Mouse (Mus musculus) limb, embryonic 14.5 days (tissue): ENCODE measurements around the gene Itgb7. TPM values are rescaled to one million over a fixed set of nuclear protein-coding genes. Genes with fewer than 3 reads are reported as not detected.

ENCODE experiments used
- ATAC-seq: fragments of 200-750 bp; cut with Nextera tagmentation; 2 replicates; pipeline ENCODE4 v1.8.0; 2017; ENCODE audit warnings: low read depth, moderate number of reproducible peaks, moderate TSS enrichment; ENCODE audit not compliant: low FRiP score
- DNase-seq: peaks from one replicate; pipeline ENCODE4 v3.0.0-alpha.2; 2015; ENCODE audit warnings: low spot score
- H3K27ac ChIP-seq: fragments of 300-500 bp; sonication (generic); replicated peaks from 2 replicates; pipeline ENCODE4 v1.5.1; 2014; ENCODE audit warnings: low read depth, mild to moderate bottlenecking, low read length, moderate library complexity, mixed read lengths
- H3K27me3 ChIP-seq: fragments of 300-500 bp; sonication (generic); 2 replicates; pipeline ENCODE4 v1.6.1; 2014; ENCODE audit warnings: low read length, mixed read lengths; ENCODE audit not compliant: control insufficient read depth, insufficient read depth
- H3K36me3 ChIP-seq: fragments of 300-500 bp; sonication (generic); 2 replicates; pipeline ENCODE4 v1.6.1; 2014; ENCODE audit warnings: mild to moderate bottlenecking, low read length, moderate library complexity, mixed read lengths; ENCODE audit not compliant: control insufficient read depth, insufficient read depth
- H3K4me1 ChIP-seq: fragments of 300-500 bp; sonication (generic); 2 replicates; pipeline ENCODE4 v1.6.1; 2014; ENCODE audit warnings: antibody characterized with exemption, low read length, mixed read lengths; ENCODE audit not compliant: control insufficient read depth, insufficient read depth
- H3K4me2 ChIP-seq: fragments of 300-500 bp; sonication (generic); replicated peaks from 2 replicates; pipeline ENCODE4 v1.6.1; 2014; ENCODE audit warnings: low read depth, mild to moderate bottlenecking, low read length, moderate library complexity; ENCODE audit not compliant: severe bottlenecking
- H3K4me3 ChIP-seq: fragments of 300-500 bp; sonication (generic); replicated peaks from 2 replicates; pipeline ENCODE4 v1.5.1; 2014; ENCODE audit warnings: low read length
- H3K9ac ChIP-seq: fragments of 300-500 bp; sonication (generic); 2 replicates; pipeline ENCODE4 v1.6.1; 2014; ENCODE audit warnings: mild to moderate bottlenecking, low read depth, low read length, moderate library complexity; ENCODE audit not compliant: severe bottlenecking
- H3K9me3 ChIP-seq: fragments of 300-500 bp; sonication (generic); 2 replicates; pipeline ENCODE4 v1.6.1; 2016; ENCODE audit warnings: low read length; ENCODE audit not compliant: control insufficient read depth
- POLR2A ChIP-seq: fragments of 200-500 bp; IDR thresholded peaks from 2 replicates; pipeline ENCODE4 v1.8.0; 2012; ENCODE audit warnings: inconsistent platforms, mild to moderate bottlenecking, moderate library complexity, borderline replicate concordance; ENCODE audit not compliant: insufficient read depth, insufficient read length; ENCODE audit errors: extremely low read depth
- whole genome bisulfite sequencing: fragments of 180-500 bp; shearing (Covaris S2); extraction: QIAGEN DNeasy Blood & Tissue Kit; methylation state at CpG from one replicate; pipeline ENCODE4 v1.1.7; 2014; 5-methylcytosine and 5-hydroxymethylcytosine counted together
- polyA plus RNA-seq, 2 experiments: library from polyadenylated mRNA; depleted of rRNA in 1 of 2; stranded (reverse) in 1 of 2; unstranded in 1 of 2; fragments of >200 nt; fragmentation: Nextera tagmentation in 1 of 2; extraction: Ambion mirVana in 1 of 2; gene quantifications; 2 replicates each; pipeline versions ENCODE4 v1.2.1 to v1.2.3; 2012 to 2014

Gene Itgb7
- polyA plus RNA-seq, 2 experiments: 2.7 to 4.2 TPM

DNA sequence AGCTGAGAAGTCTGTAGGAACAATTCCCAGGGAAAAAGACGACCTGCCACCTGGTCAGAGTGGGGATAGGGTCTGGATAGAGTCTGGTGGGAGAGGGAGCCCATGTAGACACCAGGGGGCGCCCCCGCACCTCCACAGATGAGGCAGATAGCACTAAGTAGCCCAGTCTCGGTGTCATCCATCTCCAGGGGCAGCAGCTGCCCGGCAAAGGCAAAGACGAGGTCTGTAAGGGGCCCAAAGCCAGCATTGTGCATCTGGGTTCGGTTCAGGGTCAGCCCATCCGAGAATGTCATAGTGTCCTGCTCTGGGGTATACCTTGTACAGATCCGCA is 7.5 kb upstream of the Itgb7 start:
- Histone ChIP-seq H3K36me3 (peaks cover 88% of the 10 kb centered on the region), H3K4me3 (no peak overlapping the region), H3K27ac (no peak overlapping the region), H3K4me1 (peaks cover 22% of the 10 kb centered on the region), H3K27me3 (no peaks in the 10 kb centered on the region), H3K9ac (no peak overlapping the region), H3K9me3 (no peaks in the 10 kb centered on the region), H3K4me2 (no peak overlapping the region)
- ATAC-seq (peak; percentile 42; the same call in 1 of the 2 replicates), DNase-seq (peak; percentile 72)
- TF ChIP-seq POLR2A: no peak
- WGBS: 20% methylated on average over 9 of the region's 9 CpGs

DNA sequence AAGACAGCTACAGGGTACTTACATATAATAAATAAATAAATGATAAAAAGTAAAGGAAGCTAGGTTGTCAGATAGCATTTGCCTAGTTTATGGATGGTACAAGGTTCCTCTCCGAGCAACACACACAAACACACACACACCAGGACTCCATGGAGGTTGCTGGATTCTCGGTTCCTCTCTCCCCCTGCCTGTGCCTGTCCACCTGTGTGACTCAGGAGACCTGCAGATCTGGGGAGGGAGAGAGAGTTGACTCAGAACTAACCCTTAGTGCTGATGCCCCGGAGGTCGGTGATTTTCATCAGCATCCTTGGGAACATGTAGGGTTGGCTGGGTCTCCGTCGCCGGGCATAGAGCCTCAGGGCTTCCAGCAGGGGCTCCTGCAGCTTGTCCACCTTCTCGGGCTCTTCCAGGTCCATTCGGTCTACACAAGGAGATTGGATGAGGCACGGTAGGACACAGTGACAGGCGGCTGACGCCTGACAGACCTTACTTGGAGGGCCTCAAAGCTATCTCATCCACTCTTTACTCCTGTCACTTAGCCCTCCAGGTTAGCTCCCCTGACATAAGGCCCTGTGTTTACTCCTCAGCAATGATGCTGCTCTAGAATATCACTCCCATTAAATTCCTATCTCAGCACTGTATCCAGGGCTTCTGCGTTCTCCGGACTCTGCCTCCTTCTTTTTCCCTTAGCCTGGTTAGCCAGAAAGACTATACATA is 7.0 kb upstream of the Itgb7 start:
- no peak for ATAC-seq
- no peak for DNase-seq
- H3K4me3 ChIP-seq: no peak overlapping the region
- peaks cover 91% of the 10 kb centered on the region for H3K36me3 ChIP-seq
- no peak overlapping the region for H3K9ac ChIP-seq
- no peak for TF ChIP-seq POLR2A
- no peaks in the 10 kb centered on the region for H3K9me3 ChIP-seq
- WGBS: 91% methylated on average over 14 of the region's 14 CpGs
- peaks cover 17% of the 10 kb centered on the region for H3K4me1 ChIP-seq
- H3K4me2 ChIP-seq: no peak overlapping the region
- H3K27ac ChIP-seq: no peak overlapping the region
- no peaks in the 10 kb centered on the region for H3K27me3 ChIP-seq

DNA sequence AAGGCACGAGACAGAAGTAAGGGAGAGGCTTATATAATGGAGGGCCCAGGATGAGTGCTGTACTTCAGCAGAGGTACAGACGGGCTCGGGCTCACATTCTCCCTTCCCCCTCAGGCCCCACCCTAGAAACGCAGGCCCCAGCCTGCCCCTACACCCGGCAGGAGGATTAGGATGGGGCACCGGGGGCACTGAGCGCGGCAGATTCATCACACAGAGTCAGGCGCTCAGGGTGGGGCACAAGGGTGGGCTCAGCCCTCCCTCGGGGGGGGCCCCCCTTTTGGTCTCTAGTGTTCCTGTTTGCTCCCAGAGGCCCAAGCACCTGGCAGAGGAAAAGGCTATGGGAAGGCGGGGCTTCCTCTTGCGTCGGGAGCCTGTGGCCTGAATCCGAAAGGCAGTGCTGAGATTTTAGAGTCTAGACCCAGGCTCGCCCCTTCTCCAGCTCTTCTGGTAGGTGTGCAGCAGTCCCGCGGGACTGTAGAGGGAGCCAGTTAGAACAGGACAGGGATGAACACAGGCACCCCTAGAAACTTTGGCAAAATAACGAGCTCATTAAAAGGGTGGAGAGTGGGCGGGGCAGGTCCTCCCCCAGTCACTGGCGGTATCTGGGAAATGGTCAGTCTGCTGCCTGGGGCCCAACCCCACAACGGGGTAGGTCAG is 3.8 kb upstream of the Itgb7 start:
- WGBS: 27% methylated on average over 15 of the region's 21 CpGs
- DNase-seq (peak; percentile 62), ATAC-seq (no peak)
- Histone ChIP-seq H3K4me2 (no peak overlapping the region), H3K4me1 (0 out of 2 replicates have a peak, but pooled peaks cover 3% of the 10 kb centered on the region), H3K9me3 (no peaks in the 10 kb centered on the region), H3K27ac (no peak overlapping the region), H3K27me3 (no peaks in the 10 kb centered on the region), H3K4me3 (no peak overlapping the region), H3K36me3 (peaks cover 66% of the 10 kb centered on the region), H3K9ac (no peak overlapping the region)
- TF ChIP-seq POLR2A: no peak

DNA sequence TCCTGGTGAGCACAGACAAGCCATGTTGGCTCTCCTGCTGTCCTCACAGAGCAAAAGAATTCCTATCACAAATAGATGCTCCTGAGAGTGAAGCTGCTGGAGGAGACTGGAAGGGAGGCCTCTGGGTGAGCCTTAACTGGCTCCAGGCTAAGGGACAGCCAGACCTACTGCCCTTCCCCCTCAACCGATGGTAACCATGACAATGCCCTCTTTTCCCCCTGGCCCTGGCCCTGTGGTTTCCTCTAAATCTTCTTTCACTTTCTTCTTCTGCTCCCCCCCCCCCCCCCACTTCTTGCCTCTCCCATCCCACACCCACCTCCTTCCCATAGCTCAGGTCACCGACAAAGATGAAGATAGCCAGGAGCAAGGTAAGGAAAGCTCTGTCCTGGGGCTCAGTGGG is 2.2 kb upstream of the Itgb7 start:
- WGBS: 0% methylated on average over 1 of the region's 2 CpGs
- no peak overlapping the region for H3K27ac ChIP-seq

DNA sequence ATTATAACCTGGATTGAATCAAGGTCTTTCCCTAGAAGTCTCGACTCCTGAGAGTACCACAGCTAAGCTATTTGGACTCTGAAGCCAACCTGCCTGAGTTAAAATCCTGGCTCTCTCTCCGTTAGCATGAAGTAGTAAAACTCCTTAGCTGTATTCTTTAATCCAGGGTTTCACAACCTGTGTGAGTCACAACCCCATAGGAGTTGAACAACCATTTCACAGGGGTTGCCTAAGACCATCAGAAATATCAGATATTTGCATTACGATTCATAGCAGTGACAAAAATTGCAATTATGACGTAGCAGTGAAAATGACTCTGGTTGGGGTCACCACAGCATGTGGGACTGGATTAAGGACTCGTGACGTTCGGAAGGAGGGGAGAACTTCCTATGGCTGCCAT is 1.0 kb upstream of the Itgb7 start:
- H3K27ac ChIP-seq: no peak overlapping the region
- DNase-seq (no peak), ATAC-seq (no peak)
- H3K4me3 ChIP-seq: no peak overlapping the region
- no peaks in the 10 kb centered on the region for H3K9me3 ChIP-seq
- no peak for TF ChIP-seq POLR2A
- 0 out of 2 replicates have a peak, but pooled peaks cover 3% of the 10 kb centered on the region for H3K4me1 ChIP-seq
- H3K9ac ChIP-seq: no peak overlapping the region
- peaks cover 38% of the 10 kb centered on the region for H3K36me3 ChIP-seq
- H3K4me2 ChIP-seq: no peak overlapping the region
- 48% methylated on average over 7 of the region's 7 CpGs for WGBS
- no peaks in the 10 kb centered on the region for H3K27me3 ChIP-seq

More for the DNA sequence above, 2.2 kb upstream of the Itgb7 start:
- ATAC-seq: no peak
- no peak overlapping the region for H3K4me3 ChIP-seq
- H3K9me3 ChIP-seq: no peaks in the 10 kb centered on the region
- no peak for DNase-seq
- H3K4me1 ChIP-seq: 0 out of 2 replicates have a peak, but pooled peaks cover 3% of the 10 kb centered on the region
- peaks cover 50% of the 10 kb centered on the region for H3K36me3 ChIP-seq
- no peak overlapping the region for H3K9ac ChIP-seq
- no peak overlapping the region for H3K4me2 ChIP-seq
- no peaks in the 10 kb centered on the region for H3K27me3 ChIP-seq
- TF ChIP-seq POLR2A: no peak
